Mouse (Mus musculus) kidney, postnatal 14 days (tissue): ENCODE measurements around the gene Gpm6b.

Source experiments
- DNase-seq: peaks from one replicate; pipeline ENCODE4 v3.0.0; 2022; ENCODE audit warnings: mixed read lengths

The Gpm6b gene

GRCm38 (mm10) chrX:166307437-166308222, 68.9 kb downstream of the Gpm6b start:
- no peak for DNase-seq

- no peak for DNase-seq
Measured at GRCm38 (mm10) chrX:166308798-166309197, 70.1 kb downstream of the Gpm6b start.

GRCm38 (mm10) chrX:166315251-166315650, 76.5 kb downstream of the Gpm6b start:
- no peak for DNase-seq

- DNase-seq: no peak
Measured at GRCm38 (mm10) chrX:166316552-166317375, 78.1 kb downstream of the Gpm6b start.

- DNase-seq: no peak
Measured at GRCm38 (mm10) chrX:166317376-166317679, 78.6 kb downstream of the Gpm6b start.

GRCm38 (mm10) chrX:166323226-166323625, 84.5 kb downstream of the Gpm6b start:
- no peak for DNase-seq

- DNase-seq: no peak
Measured at GRCm38 (mm10) chrX:166327621-166328020, 88.9 kb downstream of the Gpm6b start.

GRCm38 (mm10) chrX:166328219-166328901, 89.6 kb downstream of the Gpm6b start:
- no peak for DNase-seq

GRCm38 (mm10) chrX:166328904-166329451, 90.3 kb downstream of the Gpm6b start:
- DNase-seq: peak; percentile 1

GRCm38 (mm10) chrX:166334516-166335136, 95.9 kb downstream of the Gpm6b start:
- DNase-seq: no peak

GRCm38 (mm10) chrX:166338353-166338752, 99.6 kb downstream of the Gpm6b start:
- DNase-seq: no peak

- no peak for DNase-seq
Measured at GRCm38 (mm10) chrX:166338784-166339520, 100.2 kb downstream of the Gpm6b start.

- DNase-seq: no peak
Measured at GRCm38 (mm10) chrX:166339911-166340310, 101.2 kb downstream of the Gpm6b start.

GRCm38 (mm10) chrX:166341795-166342194, 103.1 kb downstream of the Gpm6b start:
- DNase-seq: no peak

- peak; percentile 1 for DNase-seq
Measured at GRCm38 (mm10) chrX:166344228-166345015, 105.7 kb downstream of the Gpm6b start.

GRCm38 (mm10) chrX:166348086-166348485, 109.4 kb downstream of the Gpm6b start:
- no peak for DNase-seq

- DNase-seq: no peak
Measured at GRCm38 (mm10) chrX:166348634-166349033, 109.9 kb downstream of the Gpm6b start.

- DNase-seq: peak; percentile 67
Measured at GRCm38 (mm10) chrX:166351790-166352189, 113.1 kb downstream of the Gpm6b start.

GRCm38 (mm10) chrX:166353412-166353811, 114.7 kb downstream of the Gpm6b start:
- no peak for DNase-seq

GRCm38 (mm10) chrX:166354913-166355312, 116.2 kb downstream of the Gpm6b start:
- DNase-seq: no peak

GRCm38 (mm10) chrX:166356276-166356675, 117.6 kb downstream of the Gpm6b start:
- DNase-seq: no peak
